Mouse (Mus musculus): ENCODE results near the gene Prdm15.

DNA sequence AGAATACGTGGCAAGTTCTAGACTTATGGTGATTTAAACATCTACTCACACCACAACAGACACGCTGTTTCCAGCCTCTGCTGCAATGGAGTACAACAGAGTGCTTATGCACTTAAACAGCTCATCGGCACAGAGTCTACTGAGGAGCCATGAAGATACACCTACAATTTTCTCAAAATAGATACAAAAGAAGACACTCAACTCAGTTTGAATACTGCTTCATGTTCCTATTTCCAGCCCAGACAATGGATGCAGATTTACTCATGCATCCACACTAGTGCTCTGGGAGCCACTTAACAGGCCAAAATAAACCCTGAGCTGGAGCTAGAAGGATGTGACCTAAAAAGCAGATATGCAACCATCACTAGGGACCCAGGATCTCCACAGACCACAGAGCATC is 42.8 kb downstream of the Prdm15 start:
- TF ChIP-seq ZNF384 (IDR thresholded peaks at IDR 0.05; ENCODE audit: low read depth, low read length) (no peak), CHD2 (IDR thresholded peaks at IDR 0.05; ENCODE audit: low read depth, low read length) (no peak)
